Mouse (Mus musculus) spleen, embryonic (tissue): Measurements from ENCODE around the gene Mboat7.
"Not testable (repeated sequence)": the region's sequence is repeated elsewhere in the genome, so short reads cannot be mapped to it uniquely, and the experiment has no call there.

Experiments used
- CTCF ChIA-PET: fragments of 350-600 bp; sonication (Branson Sonifier 250); formaldehyde crosslinking; loops from one replicate; lab custom pipeline; 2022; lab: Charles Lee

Gene Mboat7

DNA sequence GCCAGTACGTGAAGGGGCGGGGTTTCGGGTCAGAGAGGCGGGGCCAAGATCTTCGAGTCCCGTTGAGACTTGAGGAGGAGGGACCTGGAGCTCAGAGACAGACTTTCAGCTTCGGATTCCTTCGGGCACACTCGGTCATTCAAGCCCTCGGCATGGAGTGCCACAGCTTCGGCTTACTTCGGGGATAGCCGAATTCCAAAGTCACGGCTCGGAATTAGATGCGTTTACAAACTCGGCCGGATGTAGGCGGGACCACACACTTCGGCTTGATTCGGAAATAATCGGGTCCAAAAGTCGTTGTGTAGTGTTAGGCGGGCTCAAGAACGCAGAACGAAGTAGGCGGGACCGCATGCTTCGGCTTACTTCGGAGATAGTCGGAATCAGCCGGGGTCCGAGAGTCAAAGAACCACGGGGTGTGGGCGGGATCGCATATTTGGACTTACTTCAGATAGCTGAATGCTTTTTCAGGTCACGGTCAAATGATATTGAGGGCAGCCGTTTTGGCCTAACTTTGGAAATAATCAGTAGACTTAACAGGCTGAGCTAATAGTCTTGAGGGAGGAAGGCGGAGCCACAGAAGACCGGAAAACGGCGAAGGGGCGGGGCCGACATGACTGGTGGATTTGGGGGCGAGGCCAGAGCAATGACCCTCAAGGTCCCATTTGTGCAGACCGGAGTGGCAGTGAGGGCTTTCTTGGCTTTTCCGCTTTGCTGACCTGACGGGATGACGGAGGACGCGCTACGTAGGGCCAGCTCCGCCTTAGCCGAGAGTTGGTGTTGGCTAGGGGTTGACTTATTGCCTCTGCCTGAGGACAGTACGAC is at the start of gene Mboat7:
Gene Mboat7 (minus strand): TSS at position 537 of the 822 bp plus-strand sequence.
- CTCF ChIA-PET: interaction anchor here (1.2 kb wide), 1 partner anchor 14 kb away, joined by 3 read pairs; no protein-coding TSS in a partner anchor

DNA sequence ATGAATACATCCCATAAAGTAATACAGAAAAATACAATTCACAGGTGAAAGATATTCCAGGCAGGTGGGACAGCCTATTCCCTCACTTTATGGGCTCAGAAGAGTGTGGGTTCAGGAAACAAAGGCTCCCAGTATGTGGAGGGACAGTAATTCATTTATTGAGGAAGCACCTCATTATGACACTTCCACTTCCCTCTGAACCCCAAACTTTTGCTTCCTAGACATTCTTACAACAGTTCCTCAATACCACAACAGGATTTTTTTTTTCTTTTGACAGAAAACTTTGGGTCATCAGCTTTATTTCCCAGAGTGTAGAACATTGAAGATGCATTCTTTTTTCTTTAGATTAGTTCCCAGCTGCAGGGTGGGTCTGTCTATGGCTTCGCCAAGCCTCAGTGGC is 39.4 kb upstream of the Mboat7 start:
- CTCF ChIA-PET: not testable (repeated sequence)

DNA sequence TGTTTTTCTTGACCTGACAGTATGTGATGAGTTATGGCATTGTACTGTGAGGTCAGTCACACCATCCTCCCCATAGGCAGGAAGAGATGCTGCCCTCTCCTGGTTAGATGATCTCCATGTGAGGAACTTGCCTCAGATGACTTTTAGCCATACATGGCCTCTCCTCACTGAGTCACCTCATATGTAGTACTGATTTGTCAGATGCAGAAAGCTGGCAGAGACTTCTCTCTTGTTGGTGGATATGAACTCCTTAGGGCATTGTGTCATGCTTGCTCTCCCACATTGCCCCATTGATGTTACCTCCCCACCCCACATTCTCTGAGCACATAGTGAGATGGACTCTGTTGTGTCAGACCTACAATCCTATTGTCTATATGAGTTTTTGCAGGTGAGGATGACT is 32.1 kb upstream of the Mboat7 start:
- CTCF ChIA-PET: not testable (repeated sequence)

DNA sequence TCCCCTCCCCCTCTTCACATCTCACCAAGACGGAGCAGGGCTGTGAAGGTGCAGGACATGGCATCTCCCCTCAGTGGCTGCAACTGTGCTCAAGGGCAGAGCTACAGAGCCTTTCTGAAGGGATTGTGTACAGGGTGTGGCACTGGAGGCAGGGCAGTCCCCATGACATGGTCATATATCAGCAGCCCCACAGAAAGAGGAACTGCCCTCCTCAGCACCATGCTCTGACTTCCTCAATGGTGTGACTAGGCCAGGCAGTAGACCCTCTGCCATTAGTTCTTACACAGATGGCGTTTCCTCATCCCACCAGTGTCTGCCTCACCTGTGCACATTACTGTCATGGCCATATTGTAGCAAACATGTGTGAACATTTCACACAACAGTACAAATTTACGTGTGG is 26.9 kb upstream of the Mboat7 start, which contains the start of gene Pirb:
Gene Pirb (minus strand): TSS at position 124 of the 400 bp plus-strand sequence.
- CTCF ChIA-PET: not testable (repeated sequence)

DNA sequence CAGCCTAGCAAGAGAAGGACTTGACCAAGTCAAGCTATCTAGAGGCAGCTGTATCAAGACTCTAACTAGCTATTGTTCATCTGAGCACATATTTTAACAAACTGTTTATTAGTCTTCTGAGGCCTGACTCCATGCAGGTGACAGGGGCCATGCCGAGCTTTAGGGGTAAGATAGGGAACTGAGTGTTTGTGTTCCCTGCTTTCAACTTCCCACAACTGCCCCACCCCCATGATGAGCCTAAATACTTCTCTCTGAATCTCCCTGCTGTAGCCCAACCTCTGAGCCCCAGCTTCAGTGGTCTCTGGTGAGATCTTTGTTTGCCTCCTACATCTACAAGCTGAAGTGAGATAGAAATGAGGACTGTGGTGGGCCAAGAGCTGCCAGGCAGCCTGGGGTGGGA is 21.9 kb upstream of the Mboat7 start:
- CTCF ChIA-PET: no interaction called here

DNA sequence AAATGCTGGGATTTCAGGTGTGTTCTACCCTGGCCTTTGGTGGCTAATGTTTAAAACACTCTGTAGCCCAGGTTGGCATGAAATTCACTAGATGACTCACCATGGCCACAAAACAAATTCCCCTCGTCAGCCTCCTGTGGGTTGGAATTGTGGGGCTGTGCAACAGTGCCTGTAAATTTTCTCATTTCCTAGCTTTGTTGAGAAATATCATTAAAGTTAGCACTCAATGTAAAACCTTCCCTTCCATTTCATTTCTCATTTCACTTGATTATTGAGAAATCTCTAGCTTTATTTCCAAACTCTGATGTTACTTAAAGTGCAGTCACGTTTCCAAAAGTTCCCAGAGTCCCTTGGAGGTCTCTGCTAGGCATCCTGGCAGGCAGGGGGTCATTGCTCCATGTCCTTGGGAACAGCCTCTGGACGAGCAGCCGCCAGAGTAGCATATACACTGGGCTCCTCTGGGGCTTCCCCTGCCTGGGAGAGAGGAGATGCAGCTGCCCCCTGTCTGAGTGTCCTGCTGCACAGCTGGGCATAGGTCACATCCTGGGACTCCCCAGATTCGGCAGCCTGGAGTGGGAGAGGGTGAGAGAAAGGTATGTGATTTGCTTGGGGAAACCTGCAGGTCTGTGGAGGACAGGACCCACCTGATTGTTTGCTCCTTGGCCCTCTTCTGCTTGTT is 19.1 kb upstream of the Mboat7 start:
- CTCF ChIA-PET: no interaction called here

DNA sequence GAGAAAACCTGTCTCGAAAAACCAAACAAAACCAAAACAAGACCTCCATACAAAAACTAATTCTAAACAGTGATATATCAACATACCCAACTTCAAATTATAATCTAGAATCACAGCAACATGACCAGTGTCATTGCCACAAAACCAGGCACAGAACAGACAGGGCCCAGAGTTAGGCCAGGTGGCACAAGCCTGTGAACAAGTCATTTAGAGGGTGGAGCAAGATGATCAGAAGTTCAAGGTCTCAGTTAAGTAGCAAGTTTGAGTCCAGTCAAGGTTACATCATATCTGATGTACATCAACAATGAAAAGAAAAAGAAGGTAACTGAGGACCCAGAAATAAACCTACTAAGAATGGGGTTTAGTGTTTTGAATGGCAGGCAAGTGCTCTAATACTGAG is 15.7 kb upstream of the Mboat7 start:
- CTCF ChIA-PET: no interaction called here

DNA sequence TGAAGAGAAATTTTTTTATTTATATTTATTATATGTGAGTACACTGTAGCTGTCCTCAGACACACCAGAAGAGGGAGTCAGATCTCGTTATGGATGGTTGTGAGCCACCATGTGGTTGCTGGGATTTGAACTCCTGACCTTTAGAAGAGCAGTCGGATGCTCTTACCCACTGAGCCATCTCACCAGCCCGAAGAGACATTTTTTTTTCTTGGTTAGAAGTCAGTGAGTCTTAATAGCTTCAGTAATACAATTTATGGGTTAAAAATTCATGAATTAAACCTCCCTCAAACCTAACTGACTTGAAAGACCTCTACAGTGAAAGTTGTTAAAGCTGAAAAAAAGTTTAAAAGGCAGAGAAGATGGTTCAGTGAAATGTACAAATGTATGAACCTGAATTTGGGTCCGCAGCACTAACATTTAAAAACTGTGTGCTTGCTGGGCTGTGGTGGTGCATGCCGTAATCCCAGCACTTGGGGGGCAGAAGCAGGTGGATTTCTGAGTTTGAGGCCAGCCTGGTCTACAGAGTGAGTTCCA is 15.2 kb upstream of the Mboat7 start:
- CTCF ChIA-PET: not testable (repeated sequence)

DNA sequence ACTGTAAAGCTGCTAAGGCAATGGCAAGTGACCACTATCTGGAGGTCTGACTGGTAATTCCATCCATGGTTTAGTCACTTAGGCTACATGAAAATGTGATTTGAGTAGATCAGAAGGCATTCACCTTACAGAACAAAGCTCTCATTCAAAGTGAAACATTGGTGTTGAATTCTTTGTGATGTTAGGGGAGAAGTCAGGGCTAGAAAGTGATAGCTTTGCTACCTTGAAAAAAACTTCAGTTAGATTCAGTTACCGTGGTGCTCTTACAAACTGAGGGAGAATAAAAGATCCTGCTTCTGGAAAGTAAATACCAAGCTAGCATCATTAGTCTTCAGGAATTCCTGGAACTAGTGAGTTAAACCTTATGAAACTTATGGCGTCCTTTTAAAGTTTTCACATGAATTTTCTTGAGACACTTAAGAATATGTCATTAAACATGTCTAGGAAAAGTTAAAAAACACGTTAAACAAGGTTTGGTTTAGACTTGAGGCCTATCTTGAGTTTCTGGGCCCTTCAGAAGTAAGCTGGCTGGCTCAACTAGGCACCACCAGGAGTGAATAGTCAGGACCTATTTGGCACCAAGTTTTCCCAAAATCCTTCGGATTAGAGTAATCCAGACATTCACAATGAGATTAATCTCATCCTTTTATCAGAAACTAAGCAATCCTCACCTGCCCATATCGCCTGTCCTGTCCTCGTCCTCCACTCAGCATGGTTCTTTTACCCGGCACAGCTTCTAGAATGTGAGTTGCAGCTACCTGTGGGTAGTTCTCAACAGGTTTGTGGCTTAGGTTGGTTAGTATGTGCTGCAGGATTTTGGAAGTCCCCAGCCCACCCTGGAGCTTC is 14.5 kb upstream of the Mboat7 start:
- CTCF ChIA-PET: interaction anchor here (0.8 kb wide), 1 partner anchor 15 kb away, joined by 3 read pairs; the partner anchor contains the start of gene Tsen34

DNA sequence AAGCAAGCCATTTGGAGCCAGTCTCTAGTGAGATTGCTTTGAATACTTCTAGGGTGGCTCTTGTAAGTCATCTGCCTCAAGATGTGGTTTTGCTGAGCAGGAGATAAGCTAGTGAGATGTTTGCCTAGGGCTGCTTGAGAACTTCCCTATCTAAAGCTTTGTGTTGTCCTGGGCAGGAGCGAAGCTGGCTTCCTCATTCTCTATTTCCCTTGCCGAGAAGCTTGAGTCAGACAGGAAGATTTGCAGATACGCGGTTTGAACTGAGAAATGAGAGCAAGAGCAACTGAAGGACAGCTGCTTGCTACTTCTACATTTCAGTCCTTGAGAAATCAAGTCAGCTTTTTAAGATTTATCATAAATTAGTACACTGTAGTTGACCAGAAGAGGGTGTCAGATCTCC is 13.7 kb upstream of the Mboat7 start:
- CTCF ChIA-PET: interaction anchor here (0.8 kb wide), 1 partner anchor 14 kb away, joined by 3 read pairs; the partner anchor contains the start of gene Tsen34

DNA sequence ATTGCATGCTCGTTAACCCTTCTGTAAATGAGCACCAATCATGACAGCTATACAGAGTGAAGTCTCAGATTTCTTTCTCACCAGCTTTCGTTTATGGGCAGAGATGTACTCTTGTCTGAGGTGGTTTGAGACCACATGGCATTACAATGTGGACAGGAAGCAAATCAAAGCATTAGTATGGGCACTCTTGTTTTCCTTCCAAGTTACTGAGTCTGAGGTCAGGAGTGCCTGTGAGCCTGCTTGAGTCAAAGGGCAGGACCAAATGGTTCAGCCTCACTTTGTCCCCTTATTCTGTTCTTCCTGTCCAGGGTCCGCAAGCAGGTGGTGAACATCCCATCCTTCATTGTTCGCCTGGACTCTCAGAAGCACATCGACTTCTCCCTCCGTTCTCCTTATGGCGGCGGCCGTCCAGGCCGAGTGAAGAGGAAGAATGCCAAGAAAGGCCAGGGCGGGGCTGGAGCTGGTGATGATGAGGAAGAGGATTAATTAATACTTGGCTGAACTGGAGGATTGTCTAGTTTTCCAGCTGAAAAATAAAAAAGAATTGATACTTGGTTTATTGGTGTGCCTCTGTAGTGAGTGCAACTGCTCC is 13.1 kb upstream of the Mboat7 start:
- CTCF ChIA-PET: interaction anchor here (0.8 kb wide), 1 partner anchor 14 kb away, joined by 3 read pairs; the partner anchor contains the start of gene Tsen34

DNA sequence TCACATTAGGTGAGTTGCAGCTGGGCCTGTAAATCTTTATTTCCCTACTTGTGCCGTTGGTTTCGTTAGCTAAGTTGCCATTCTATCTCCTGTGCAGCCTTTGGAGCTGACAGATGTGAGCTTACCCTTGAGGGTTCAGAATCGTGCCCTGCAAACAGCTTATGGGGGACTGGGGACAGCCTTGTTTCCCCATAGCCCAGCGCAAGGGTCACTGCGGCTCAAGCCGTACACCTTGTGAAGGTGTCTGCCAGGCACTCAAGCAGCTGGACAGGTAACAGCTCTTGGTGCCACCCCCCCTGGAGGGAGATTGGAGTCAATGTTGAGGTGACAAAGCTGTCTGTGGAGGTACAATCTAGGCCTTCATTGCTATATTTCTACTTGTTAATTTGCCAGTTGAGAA is 12.6 kb upstream of the Mboat7 start:
- CTCF ChIA-PET: no interaction called here

DNA sequence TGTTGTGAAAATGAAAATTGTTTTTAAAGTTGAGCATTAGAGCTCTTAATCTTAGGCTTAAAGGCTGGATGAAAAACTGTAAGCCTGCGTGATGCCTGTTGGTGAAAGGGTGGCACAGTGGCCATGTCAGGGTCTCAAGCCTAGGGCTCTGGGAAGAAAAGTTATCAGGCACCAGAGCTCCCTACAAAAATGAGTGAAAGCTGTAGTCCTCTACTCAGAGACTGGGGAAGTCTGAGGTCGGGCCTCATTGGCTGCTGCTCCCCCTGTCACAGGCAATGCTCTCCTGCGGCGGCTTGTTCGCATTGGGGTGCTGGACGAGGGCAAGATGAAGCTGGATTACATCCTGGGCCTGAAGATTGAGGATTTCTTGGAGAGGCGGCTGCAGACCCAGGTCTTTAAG is 12.1 kb upstream of the Mboat7 start:
- CTCF ChIA-PET: not testable (repeated sequence)

DNA sequence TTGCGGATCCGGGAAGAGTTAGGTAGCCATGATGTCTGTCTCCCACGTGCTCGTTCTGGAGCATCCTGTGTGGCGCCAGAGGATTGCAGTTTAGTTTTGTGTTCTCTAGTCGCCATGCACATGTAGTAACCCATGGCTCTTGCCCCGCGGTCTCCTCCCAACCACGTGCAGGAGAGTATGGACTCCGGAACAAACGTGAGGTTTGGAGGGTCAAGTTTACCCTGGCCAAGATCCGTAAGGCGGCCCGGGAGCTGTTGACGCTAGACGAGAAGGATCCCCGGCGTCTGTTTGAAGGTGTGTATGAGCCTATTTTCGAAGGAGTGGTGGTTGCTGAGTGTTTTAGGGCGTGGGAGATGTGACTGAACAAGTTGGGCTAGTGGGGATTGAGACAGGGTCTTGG is 11.2 kb upstream of the Mboat7 start:
- CTCF ChIA-PET: interaction anchor here (1.1 kb wide), 1 partner anchor 9 kb away, joined by 3 read pairs; no protein-coding TSS in a partner anchor

DNA sequence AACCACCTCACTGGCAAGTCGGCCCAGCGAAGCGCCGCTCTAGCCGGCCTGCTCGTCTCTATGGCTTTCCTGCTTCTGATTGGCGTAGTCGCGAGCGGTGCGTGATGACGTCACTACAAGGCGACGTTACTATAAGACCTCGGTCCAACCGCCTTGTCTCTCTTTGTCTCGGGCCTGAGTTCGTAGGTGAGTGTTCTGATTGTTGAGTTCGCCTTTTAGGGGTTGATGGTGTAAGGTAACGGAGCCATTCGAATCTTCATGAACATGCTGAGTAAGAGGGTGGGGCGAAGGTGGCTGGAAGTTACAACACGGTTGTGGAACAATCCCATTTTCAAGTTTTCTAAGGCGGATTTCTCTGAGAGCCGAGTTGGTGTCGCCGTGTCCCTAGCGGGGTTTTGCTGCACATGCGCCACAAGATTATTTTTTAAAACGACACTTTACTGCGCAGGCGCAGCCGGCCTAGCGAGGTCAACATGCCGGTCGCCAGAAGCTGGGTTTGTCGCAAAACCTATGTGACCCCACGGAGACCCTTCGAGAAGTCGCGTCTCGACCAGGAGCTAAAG is 10.6 kb upstream of the Mboat7 start, which contains the start of gene Rps9:
Gene Rps9 (plus strand): TSS at position 115 of the 563 bp plus-strand sequence.
- CTCF ChIA-PET: interaction anchor here (1.1 kb wide), 1 partner anchor 10 kb away, joined by 3 read pairs; no protein-coding TSS in a partner anchor

DNA sequence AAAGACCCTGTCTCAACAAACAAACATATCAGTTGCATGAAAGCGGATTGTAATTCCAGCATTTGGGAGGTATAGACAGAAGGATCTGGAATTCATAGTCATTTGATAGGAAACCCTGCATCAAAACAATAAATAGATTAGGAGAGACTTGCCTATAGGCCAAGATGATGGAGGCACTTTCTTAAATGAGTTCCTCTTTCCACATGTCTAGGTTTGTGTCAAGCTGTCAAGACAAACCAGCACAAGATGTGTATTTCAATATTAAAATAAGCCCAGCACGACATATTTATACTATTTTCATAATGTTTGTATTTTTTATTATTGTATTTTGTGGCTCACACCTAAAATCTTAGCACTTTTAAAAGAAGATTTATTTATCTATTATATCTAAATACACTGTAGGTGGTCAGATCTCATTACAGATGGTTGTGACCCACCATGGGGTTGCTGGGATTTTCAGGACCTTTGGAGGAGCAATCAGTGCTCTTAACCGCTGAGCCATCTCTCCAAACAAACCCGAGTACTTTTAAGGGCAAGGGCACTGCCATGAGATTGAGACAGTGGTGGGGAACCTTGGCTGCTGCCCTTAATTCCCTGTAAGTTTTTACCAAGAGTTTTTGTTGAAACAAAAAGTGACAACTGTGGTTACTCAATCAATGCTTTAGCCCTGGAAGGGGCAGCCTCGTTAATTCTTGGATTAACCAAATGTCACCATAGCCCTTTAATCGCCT is 10.0 kb upstream of the Mboat7 start:
- CTCF ChIA-PET: interaction anchor here (1.1 kb wide), 1 partner anchor 11 kb away, joined by 3 read pairs; no protein-coding TSS in a partner anchor

DNA sequence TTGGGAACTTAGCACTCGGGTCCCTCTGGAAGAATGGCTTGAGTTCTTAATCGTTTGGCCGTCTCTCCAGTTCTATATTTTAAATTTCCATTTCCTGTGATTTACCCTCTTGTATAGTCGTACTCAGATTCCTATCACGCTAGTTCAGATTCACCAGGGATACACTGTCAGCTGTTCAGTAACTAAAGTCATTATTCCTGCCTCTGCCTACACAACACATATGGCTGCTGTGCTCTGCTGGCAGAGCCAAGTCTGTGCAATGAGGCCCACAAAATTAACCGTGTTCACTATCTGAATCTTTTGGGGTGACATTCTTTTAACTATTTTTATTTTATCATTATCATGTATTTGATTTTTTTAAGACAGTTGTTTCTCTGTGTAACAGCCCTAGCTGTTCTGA is 5.1 kb upstream of the Mboat7 start:
- CTCF ChIA-PET: no interaction called here

DNA sequence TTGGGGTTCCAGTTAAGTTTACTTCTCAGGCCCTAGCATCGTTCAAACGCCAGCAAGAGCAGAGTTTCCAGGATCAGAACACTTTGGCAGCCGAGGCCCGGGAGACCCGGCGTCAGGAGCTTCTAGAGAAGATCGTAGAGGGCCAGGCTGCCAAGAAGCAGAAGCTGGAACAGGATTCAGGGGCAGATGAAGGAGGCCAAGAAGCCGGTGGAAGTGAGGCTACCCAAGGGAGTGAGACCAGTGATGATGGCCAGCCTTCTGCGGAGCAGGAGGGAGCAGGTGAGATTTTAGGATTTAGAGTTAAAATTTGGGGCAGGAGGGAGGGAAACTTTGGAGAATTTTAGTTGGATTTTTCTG is 1.6 kb upstream of the Mboat7 start:
- CTCF ChIA-PET: not testable (repeated sequence)

DNA sequence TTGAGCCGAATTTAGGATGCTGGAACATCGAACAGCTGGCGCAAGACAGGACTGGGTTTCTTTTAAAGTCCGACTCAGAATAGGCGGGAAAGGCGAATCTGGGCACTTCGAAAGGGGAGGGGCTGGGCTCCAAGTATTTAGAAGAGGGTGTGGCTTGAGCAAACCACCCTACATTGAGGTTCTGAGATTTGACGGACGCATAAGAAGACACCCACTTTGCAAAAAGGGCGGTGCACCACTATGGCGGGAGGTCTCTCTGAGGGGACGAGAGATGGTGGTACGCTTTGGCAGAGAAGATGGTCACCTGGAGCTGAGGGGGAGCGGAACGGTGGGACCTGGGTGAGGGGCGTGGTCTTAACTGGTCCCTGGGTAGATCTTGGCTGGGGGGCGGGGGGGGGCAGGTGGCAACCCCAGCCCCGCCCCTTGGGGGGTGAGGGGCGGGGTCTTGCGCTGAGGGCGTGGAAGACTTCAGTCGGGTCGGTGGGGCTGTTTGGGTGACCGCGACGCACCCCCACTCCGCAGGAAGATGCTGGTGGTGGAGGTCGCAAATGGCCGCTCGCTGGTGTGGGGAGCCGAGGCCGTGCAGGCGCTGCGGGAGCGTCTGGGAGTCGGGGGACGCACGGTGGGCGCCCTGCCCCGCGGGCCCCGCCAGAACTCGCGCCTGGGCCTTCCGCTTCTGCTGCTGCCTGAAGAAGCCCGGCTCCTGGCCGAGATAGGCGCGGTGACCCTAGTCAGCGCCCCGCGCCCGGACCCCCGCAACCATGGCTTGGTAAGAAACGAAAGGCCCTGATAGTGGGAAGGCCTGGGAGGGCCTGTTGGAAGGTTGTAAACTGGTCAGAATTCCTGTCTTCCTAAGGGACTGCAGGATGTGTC is 989 bp upstream of the Mboat7 start:
- CTCF ChIA-PET: no interaction called here
